Mouse (Mus musculus) thymus, adult 2 months (tissue): Measurements from ENCODE around the gene Creb3.

Experiments used
- CTCF ChIP-seq: fragments of 200-500 bp; IDR thresholded peaks from 2 replicates; pipeline ENCODE4 v1.5.1; 2012; ENCODE audit warnings: mild to moderate bottlenecking, control low read depth, low read length, moderate library complexity, borderline replicate concordance; ENCODE audit not compliant: control insufficient read depth, poor library complexity, insufficient read depth; ENCODE audit errors: extremely low read depth
- POLR2A ChIP-seq: fragments of 200-500 bp; IDR thresholded peaks from 2 replicates; pipeline ENCODE4 v1.6.1; 2012; ENCODE audit warnings: mild to moderate bottlenecking, low read length, control low read depth, moderate library complexity; ENCODE audit not compliant: control insufficient read depth, poor library complexity, insufficient read depth; ENCODE audit errors: extremely low read depth

DNA sequence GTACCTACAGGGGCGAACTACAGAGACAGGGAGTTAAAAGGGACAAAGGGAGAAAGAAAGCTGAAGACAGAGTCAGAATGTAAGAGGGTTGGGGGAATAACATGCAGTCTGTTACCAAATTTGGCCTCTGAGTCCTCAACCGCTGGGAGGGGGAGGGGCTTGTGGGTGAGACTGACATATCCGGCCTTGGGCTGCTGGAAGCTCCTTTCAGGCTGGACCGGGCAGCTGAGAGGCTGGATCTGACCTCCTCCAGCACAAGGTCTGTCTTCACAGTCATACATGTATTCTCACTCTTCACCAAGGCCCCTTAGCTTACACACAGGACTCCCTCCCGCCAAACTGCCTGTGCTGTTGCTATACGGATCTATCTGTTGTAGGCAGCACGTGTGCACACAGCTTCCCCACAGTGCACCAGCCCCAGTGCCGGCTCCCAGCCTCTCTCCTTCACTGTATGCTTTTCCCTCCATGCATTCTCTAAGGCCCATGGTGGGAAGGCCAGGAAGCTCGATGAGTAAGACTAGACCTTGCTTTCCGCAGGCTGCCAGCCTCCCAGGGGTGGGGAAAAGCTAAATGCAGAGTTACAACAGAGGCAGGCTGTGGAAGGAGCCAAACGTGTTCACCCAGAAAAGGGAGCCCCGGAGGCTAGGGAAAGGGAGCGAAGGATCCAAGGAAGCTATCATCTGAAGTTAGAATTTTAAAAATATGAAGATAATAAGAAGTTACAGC lies 3.3 kb upstream of the Creb3 start:
- TF ChIP-seq POLR2A, result no peak
- TF ChIP-seq CTCF, result no peak
